Mouse (Mus musculus) midbrain, embryonic 11.5 days (tissue): ENCODE data around the gene Actn1. TPM values are rescaled to one million over a fixed set of nuclear protein-coding genes. Genes with fewer than 3 reads are reported as not detected.

ENCODE experiments used
- ATAC-seq: fragments of 200-750 bp; cut with Nextera tagmentation; 2 replicates; pipeline ENCODE4 v1.8.0; 2017; ENCODE audit warnings: moderate TSS enrichment, moderate library complexity; ENCODE audit not compliant: low FRiP score
- DNase-seq: peaks from one replicate; pipeline ENCODE4 v3.0.0; 2015; ENCODE audit warnings: low spot score; ENCODE audit errors: missing footprints
- H3K27ac ChIP-seq: fragments of 300-500 bp; sonication (generic); 2 replicates; pipeline ENCODE4 v1.5.1; 2014; ENCODE audit warnings: low read depth, low read length
- H3K27me3 ChIP-seq: fragments of 300-500 bp; sonication (generic); 2 replicates; pipeline ENCODE4 v1.6.1; 2014; ENCODE audit warnings: mild to moderate bottlenecking, low read length, moderate library complexity, mixed read lengths; ENCODE audit not compliant: control insufficient read depth, insufficient read depth
- H3K36me3 ChIP-seq: fragments of 300-500 bp; sonication (generic); 2 replicates; pipeline ENCODE4 v1.6.1; 2014; ENCODE audit warnings: mild to moderate bottlenecking, low read length, moderate library complexity, mixed read lengths; ENCODE audit not compliant: control insufficient read depth, insufficient read depth
- H3K4me1 ChIP-seq: fragments of 300-500 bp; sonication (generic); 2 replicates; pipeline ENCODE4 v1.6.1; 2014; ENCODE audit warnings: low read length; ENCODE audit not compliant: control insufficient read depth, insufficient read depth
- H3K4me2 ChIP-seq: fragments of 300-500 bp; sonication (generic); 2 replicates; pipeline ENCODE4 v1.6.1; 2014; ENCODE audit warnings: mild to moderate bottlenecking, moderate library complexity
- H3K4me3 ChIP-seq: fragments of 300-500 bp; sonication (generic); 2 replicates; pipeline ENCODE4 v1.5.1; 2014; ENCODE audit warnings: low read depth, low read length
- H3K9ac ChIP-seq: fragments of 300-500 bp; sonication (generic); 2 replicates; pipeline ENCODE4 v1.6.1; 2014; ENCODE audit warnings: low read length
- H3K9me3 ChIP-seq: fragments of 300-500 bp; sonication (generic); 2 replicates; pipeline ENCODE4 v1.6.1; 2016; ENCODE audit warnings: low read length; ENCODE audit not compliant: control insufficient read depth
- WGBS: fragments of 180-500 bp; shearing (Covaris S2); extraction: QIAGEN DNeasy Blood & Tissue Kit; methylation state at CpG from one replicate; pipeline ENCODE4 v1.1.7; 2014; 5-methylcytosine and 5-hydroxymethylcytosine counted together
- polyA plus RNA-seq: library from polyadenylated mRNA; unstranded; fragments of >200 nt; fragmentation: Nextera tagmentation; extraction: Ambion mirVana; gene quantifications from 2 replicates; pipeline ENCODE4 v1.2.1, GENCODE M21; 2014

The Actn1 gene
- polyA plus RNA-seq, 1 experiment from 2014 or later, result 19.9 TPM

- no peaks in the 10 kb centered on the region for H3K27me3 ChIP-seq
- no peaks in the 10 kb centered on the region for H3K9me3 ChIP-seq
- WGBS, result 83% methylated on average over 6 of the region's 6 CpGs
- DNase-seq, result no peak
- no peak overlapping the region for H3K9ac ChIP-seq
- no peaks in the 10 kb centered on the region for H3K4me1 ChIP-seq
- no peak overlapping the region for H3K27ac ChIP-seq
- ATAC-seq, result no peak
- no peak overlapping the region for H3K4me2 ChIP-seq
- no peak overlapping the region for H3K4me3 ChIP-seq
- H3K36me3 ChIP-seq, result no peaks in the 10 kb centered on the region; the same call in 1 of the 2 replicates
These were observed 68.8 kb downstream of the Actn1 start for GRCm38 (mm10) chr12:80191371-80191770.

DNA sequence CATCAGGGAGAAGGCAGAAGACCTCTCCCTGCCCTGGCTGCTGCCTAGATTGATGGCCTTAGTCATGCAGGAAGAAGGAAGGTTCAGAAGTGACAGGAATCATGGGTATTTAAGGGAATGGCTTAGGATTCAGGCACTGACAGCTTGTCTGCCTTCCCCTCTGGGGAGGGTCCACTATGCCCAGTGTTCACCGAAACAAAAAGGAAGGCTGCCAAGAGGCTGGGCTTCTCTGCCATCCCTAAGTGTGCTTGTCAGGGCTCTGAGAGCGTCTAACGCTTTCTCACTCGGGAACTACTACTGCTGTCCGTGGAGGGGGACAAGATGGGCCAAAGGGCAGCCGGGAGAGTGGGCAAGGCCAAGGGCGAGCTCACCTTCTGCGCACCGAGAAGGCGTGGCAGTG lies 69.3 kb downstream of the Actn1 start:
- 92% methylated on average over 10 of the region's 10 CpGs for WGBS
- no peak for DNase-seq
- H3K4me2 ChIP-seq, result no peak overlapping the region
- H3K36me3 ChIP-seq, result no peaks in the 10 kb centered on the region
- no peaks in the 10 kb centered on the region for H3K9me3 ChIP-seq
- H3K27me3 ChIP-seq, result no peaks in the 10 kb centered on the region
- no peak overlapping the region for H3K27ac ChIP-seq
- no peaks in the 10 kb centered on the region for H3K4me1 ChIP-seq
- no peak overlapping the region for H3K9ac ChIP-seq
- no peak overlapping the region for H3K4me3 ChIP-seq
- no peak for ATAC-seq

DNA sequence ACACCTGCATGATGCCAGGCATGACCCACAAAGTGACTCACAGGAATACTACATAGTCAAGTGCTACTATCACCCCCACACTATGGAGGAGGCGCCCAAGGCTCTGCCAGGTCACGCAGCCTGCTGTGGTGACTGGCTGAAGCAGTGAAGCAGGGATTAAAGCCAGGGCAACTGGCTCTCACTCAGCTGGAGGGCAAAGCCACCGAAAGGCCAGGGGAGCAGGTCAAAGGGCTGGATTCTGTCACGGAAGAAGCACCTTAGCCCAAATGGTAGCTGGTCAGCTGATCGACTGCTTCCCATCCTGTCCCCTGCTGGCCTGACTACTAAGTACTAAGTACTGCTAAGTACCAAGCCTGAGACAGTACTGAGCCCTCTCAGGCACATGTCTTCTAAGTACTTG lies 76.1 kb downstream of the Actn1 start:
- WGBS, result 89% methylated on average over 5 of the region's 5 CpGs
- no peaks in the 10 kb centered on the region for H3K9me3 ChIP-seq
- H3K4me3 ChIP-seq, result no peak overlapping the region
- H3K4me2 ChIP-seq, result no peak overlapping the region
- no peak for DNase-seq
- no peaks in the 10 kb centered on the region for H3K27me3 ChIP-seq
- no peak for ATAC-seq
- H3K27ac ChIP-seq, result no peak overlapping the region
- no peak overlapping the region for H3K9ac ChIP-seq
- no peaks in the 10 kb centered on the region; the same call in 1 of the 2 replicates for H3K36me3 ChIP-seq
- H3K4me1 ChIP-seq, result no peaks in the 10 kb centered on the region

DNA sequence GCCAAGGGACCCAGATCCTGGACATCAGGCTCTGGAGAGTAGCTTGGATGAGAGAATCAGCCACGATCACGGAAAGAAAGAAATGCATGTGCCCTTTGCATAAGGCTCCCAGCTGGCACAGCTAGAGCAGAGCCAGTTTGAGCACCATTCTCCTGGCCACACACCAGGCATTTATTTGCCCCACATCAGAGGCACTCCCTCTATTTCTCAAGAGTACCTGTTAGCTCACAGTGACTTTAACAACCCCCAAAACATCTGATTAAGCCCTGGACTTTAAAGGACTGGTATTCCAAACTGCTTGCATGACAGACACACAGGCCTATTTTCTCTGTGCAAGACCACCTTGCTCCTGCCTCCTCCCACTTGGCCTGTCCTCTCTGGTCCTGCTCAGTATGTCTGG lies 78.3 kb downstream of the Actn1 start:
- no peaks in the 10 kb centered on the region for H3K4me1 ChIP-seq
- H3K27me3 ChIP-seq, result no peaks in the 10 kb centered on the region
- no peak for DNase-seq
- H3K4me2 ChIP-seq, result no peak overlapping the region
- H3K4me3 ChIP-seq, result no peak overlapping the region
- no peaks in the 10 kb centered on the region; the same call in 1 of the 2 replicates for H3K36me3 ChIP-seq
- H3K27ac ChIP-seq, result no peak overlapping the region
- WGBS, result 89% methylated on average over 2 of the region's 2 CpGs
- no peak for ATAC-seq
- no peak overlapping the region for H3K9ac ChIP-seq
- no peaks in the 10 kb centered on the region for H3K9me3 ChIP-seq

GRCm38 (mm10) chr12:80178035-80178434 lies 82.1 kb downstream of the Actn1 start:
- H3K36me3 ChIP-seq, result peaks cover 10% of the 10 kb centered on the region
- WGBS, result 74% methylated on average over 10 of the region's 10 CpGs
- no peaks in the 10 kb centered on the region for H3K4me1 ChIP-seq
- H3K9ac ChIP-seq, result no peak overlapping the region
- DNase-seq, result peak; percentile 83
- no peak overlapping the region for H3K4me2 ChIP-seq
- no peak for ATAC-seq
- H3K9me3 ChIP-seq, result no peaks in the 10 kb centered on the region
- no peaks in the 10 kb centered on the region for H3K27me3 ChIP-seq
- no peak overlapping the region for H3K4me3 ChIP-seq
- H3K27ac ChIP-seq, result no peak overlapping the region

DNA sequence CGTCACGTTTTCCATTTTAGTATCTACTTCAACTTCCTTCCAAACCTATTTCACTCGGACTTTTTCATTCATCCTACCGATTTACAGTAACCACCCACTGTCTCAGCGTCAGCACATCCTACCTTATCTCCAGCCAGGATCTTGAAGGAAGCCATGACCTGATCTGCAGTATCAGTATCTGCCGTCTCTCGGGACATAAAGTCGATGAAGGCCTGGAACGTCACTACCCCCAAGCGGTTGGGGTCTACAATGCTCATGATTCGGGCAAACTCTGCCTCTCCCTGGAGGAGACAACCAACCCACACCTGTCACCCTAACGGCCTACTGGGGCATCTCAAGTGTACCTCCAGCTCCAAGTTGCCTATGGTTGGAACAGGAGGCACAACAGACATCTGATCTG lies 91.4 kb downstream of the Actn1 start:
- ATAC-seq (peak; percentile 27), DNase-seq (no peak)
- peak overlapping the region; percentile 39 for H3K4me2 ChIP-seq
- no peaks in the 10 kb centered on the region; the same call in 1 of the 2 replicates for H3K4me1 ChIP-seq
- no peak overlapping the region for H3K27ac ChIP-seq
- peak overlapping the region; percentile 40 for H3K9ac ChIP-seq
- H3K4me3 ChIP-seq, result peak overlapping the region; percentile 59
- WGBS, result 56% methylated on average over 12 of the region's 12 CpGs
- H3K36me3 ChIP-seq, result peaks cover 5% of the 10 kb centered on the region
- no peaks in the 10 kb centered on the region for H3K27me3 ChIP-seq
- H3K9me3 ChIP-seq, result no peaks in the 10 kb centered on the region

DNA sequence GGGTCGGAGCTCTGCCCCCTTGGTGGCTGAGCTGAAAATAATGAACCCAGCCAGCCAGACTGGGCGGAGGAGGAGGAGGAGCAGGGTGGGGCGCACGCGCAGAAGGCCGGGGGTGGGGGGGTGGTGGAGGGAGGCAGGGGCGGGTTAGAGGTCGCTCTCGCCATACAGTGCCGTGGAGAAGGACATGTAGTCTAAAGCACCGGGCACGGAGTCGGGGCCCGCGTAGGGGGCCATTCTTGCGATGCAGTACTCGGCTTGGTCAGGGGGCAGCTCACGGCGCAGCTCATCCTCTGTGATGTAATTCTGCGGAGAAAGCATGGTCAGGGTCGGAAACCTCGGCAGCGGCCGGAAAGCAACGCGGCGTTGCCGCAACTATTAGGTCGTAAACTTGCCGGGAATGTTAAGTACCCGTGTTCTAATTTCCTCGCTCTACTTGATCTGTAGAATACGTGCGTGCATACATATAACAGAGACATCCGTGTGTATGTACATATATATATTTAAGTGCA lies 91.9 kb downstream of the Actn1 start:
- DNase-seq (peak; percentile 98), ATAC-seq (peak; percentile 91)
- H3K36me3 ChIP-seq, result peaks cover 2% of the 10 kb centered on the region
- H3K27me3 ChIP-seq, result no peaks in the 10 kb centered on the region
- peak overlapping the region; percentile 88 for H3K27ac ChIP-seq
- H3K4me2 ChIP-seq, result peak overlapping the region; percentile 39
- H3K4me1 ChIP-seq, result no peaks in the 10 kb centered on the region; the same call in 1 of the 2 replicates
- H3K4me3 ChIP-seq, result peak overlapping the region; percentile 59
- no peaks in the 10 kb centered on the region for H3K9me3 ChIP-seq
- WGBS, result 19% methylated on average over 35 of the region's 35 CpGs
- H3K9ac ChIP-seq, result peak overlapping the region; percentile 70; the same call in 1 of the 2 replicates

GRCm38 (mm10) chr12:80167321-80167720 lies 92.8 kb downstream of the Actn1 start:
- DNase-seq (no peak), ATAC-seq (no peak)
- no peak overlapping the region for H3K9ac ChIP-seq
- H3K4me2 ChIP-seq, result no peak overlapping the region
- H3K27ac ChIP-seq, result no peak overlapping the region
- H3K4me3 ChIP-seq, result no peak overlapping the region
- H3K4me1 ChIP-seq, result no peaks in the 10 kb centered on the region; the same call in 1 of the 2 replicates
- H3K27me3 ChIP-seq, result no peaks in the 10 kb centered on the region
- 93% methylated on average over 3 of the region's 3 CpGs for WGBS
- peaks cover 2% of the 10 kb centered on the region; the same call in 1 of the 2 replicates for H3K36me3 ChIP-seq
- H3K9me3 ChIP-seq, result no peaks in the 10 kb centered on the region

DNA sequence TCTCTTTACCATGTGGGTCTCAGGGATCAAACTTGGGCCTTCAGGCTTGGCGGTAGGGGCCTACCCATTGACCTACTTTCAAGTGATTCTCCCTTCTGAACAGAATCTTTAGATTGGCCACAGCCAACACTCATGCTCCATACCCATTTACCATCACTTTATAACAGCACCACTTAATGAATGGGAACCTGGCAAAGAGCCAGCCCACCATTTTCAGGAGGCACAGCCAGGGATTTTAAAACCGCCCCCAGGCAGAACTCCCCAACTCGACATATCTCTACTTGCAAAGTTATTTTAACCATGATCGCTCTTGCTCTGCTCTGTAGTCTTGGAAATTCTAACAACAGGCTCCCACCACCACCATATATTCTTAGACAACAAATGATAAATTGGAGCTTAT lies 93.5 kb downstream of the Actn1 start:
- Histone ChIP-seq H3K27ac (no peak overlapping the region), H3K36me3 (peaks cover 2% of the 10 kb centered on the region; the same call in 1 of the 2 replicates), H3K9ac (no peak overlapping the region), H3K27me3 (no peaks in the 10 kb centered on the region), H3K9me3 (no peaks in the 10 kb centered on the region), H3K4me2 (no peak overlapping the region), H3K4me1 (no peaks in the 10 kb centered on the region; the same call in 1 of the 2 replicates), H3K4me3 (no peak overlapping the region)
- ATAC-seq, result no peak
- DNase-seq, result no peak
- 93% methylated on average over 4 of the region's 4 CpGs for WGBS
